Mouse (Mus musculus) MEL (cell line): ENCODE data around the gene Dyrk3.

ENCODE experiments used
- CTCF ChIP-seq, 3 experiments: IDR thresholded peaks in 2 of 3; conservative IDR thresholded peaks in 1 of 3; 2 replicates each; pipeline ENCODE4 v1.5.1; 2011 to 2012; ENCODE audit warnings: low read length in 3 of 3, low read depth in 2 of 3, mild to moderate bottlenecking in 2 of 3, improper control_type of control experiment in 1 of 3, inconsistent platforms in 1 of 3, mixed read lengths in 1 of 3, moderate library complexity in 1 of 3; ENCODE audit not compliant: control insufficient read depth in 1 of 3, insufficient read depth in 1 of 3, poor library complexity in 1 of 3, severe bottlenecking in 1 of 3
- EP300 ChIP-seq, 2 experiments: IDR thresholded peaks; 2 replicates each; pipeline ENCODE4 v1.6.1; 2011; ENCODE audit warnings: improper control_type of control experiment in 2 of 2, low read length in 2 of 2, low read depth in 1 of 2, mild to moderate bottlenecking in 1 of 2
- GATA1 ChIP-seq: IDR thresholded peaks from 2 replicates; pipeline ENCODE4 v1.6.1; 2011; ENCODE audit warnings: low read depth, low read length, improper control_type of control experiment
- HCFC1 ChIP-seq: IDR thresholded peaks from 2 replicates; pipeline ENCODE4 v1.6.1; 2012; ENCODE audit warnings: low read depth, mild to moderate bottlenecking, inconsistent platforms, low read length, improper control_type of control experiment, moderate library complexity
- MAFK ChIP-seq: IDR thresholded peaks from 2 replicates; pipeline ENCODE4 v1.6.1; 2011; ENCODE audit warnings: low read depth, mild to moderate bottlenecking, low read length, improper control_type of control experiment, borderline replicate concordance
- MYC ChIP-seq: IDR thresholded peaks from 2 replicates; pipeline ENCODE4 v1.6.1; 2011; ENCODE audit warnings: low read depth, mild to moderate bottlenecking, low read length, improper control_type of control experiment, moderate library complexity
- NELFE ChIP-seq: IDR thresholded peaks from 2 replicates; pipeline ENCODE4 v1.6.1; 2011; ENCODE audit warnings: low read depth, low read length, improper control_type of control experiment
- NRF1 ChIP-seq: IDR thresholded peaks from 2 replicates; pipeline ENCODE4 v1.6.1; 2014; ENCODE audit warnings: low read depth, mild to moderate bottlenecking, inconsistent platforms, low read length, improper control_type of control experiment, moderate library complexity; ENCODE audit not compliant: poor library complexity, insufficient read depth, severe bottlenecking
- POLR2A ChIP-seq, 2 experiments: IDR thresholded peaks; 2 replicates each; pipeline ENCODE4 v1.6.1; 2011 to 2012; ENCODE audit warnings: low read length in 2 of 2, mild to moderate bottlenecking in 2 of 2, control low read depth in 1 of 2, improper control_type of control experiment in 1 of 2, low read depth in 1 of 2, moderate library complexity in 1 of 2; ENCODE audit not compliant: control insufficient read depth in 1 of 2, insufficient read depth in 1 of 2, poor library complexity in 1 of 2
- POLR2AphosphoS2 ChIP-seq: IDR thresholded peaks from 2 replicates; pipeline ENCODE4 v1.6.1; 2011; ENCODE audit warnings: low read length, improper control_type of control experiment
- RAD21 ChIP-seq: IDR thresholded peaks from 2 replicates; pipeline ENCODE4 v1.6.1; 2011; ENCODE audit warnings: mild to moderate bottlenecking, low read depth, low read length, improper control_type of control experiment
- RCOR1 ChIP-seq: IDR thresholded peaks from 2 replicates; pipeline ENCODE4 v1.6.1; 2012; ENCODE audit warnings: low read depth, mild to moderate bottlenecking, inconsistent platforms, low read length, improper control_type of control experiment
- TCF12 ChIP-seq: IDR thresholded peaks from 2 replicates; pipeline ENCODE4 v1.6.1; 2014; ENCODE audit warnings: low read depth, mild to moderate bottlenecking, inconsistent platforms, low read length, improper control_type of control experiment, moderate library complexity
- ZNF384 ChIP-seq: IDR thresholded peaks from 2 replicates; pipeline ENCODE4 v1.6.1; 2012; ENCODE audit warnings: low read depth, mild to moderate bottlenecking, inconsistent platforms, low read length, improper control_type of control experiment

- TF ChIP-seq POLR2AphosphoS2 (no peak), HCFC1 (no peak), MAFK (no peak), CTCF (IDR thresholded peaks at IDR 0.05 in 2 of 3, conservative IDR thresholded peaks at IDR 0.05 in 1 of 3; ENCODE audit: control insufficient read depth in 1 of 3, insufficient read depth in 1 of 3, low read depth in 2 of 3, low read length in 3 of 3, poor library complexity in 1 of 3, severe bottlenecking in 1 of 3) (no peak), GATA1 (no peak), NRF1 (no peak), RCOR1 (no peak), NELFE (no peak), POLR2A (IDR thresholded peaks at IDR 0.05; ENCODE audit: control insufficient read depth in 1 of 2, insufficient read depth in 1 of 2, low read depth in 1 of 2, low read length in 2 of 2, poor library complexity in 1 of 2) (no peak), TCF12 (no peak), RAD21 (no peak), ZNF384 (no peak), MYC (no peak), EP300 (IDR thresholded peaks at IDR 0.05; ENCODE audit: low read depth in 1 of 2, low read length in 2 of 2) (no peak)
These were observed 55.0 kb downstream of the Dyrk3 start for GRCm38 (mm10) chr1:131083122-131083521.
